Mouse (Mus musculus) gastrocnemius, adult 8-10 months (tissue): Measurements from ENCODE around the gene Elmo3. TPM values are rescaled to one million over a fixed set of nuclear protein-coding genes. Genes with fewer than 3 reads are reported as not detected.
A peak's percentile ranks its signal among the peaks of the same experiment; 100 is the strongest.

ENCODE experiments used
- DNase-seq, 2 experiments: peaks; one replicate each; pipeline ENCODE4 v3.0.0; 2022; ENCODE audit warnings: low spot score in 2 of 2
- total RNA-seq, 4 experiments: library from RNA; stranded (reverse); gene quantifications; 2 replicates each; pipeline ENCODE4 v1.2.4; 2022

Gene Elmo3
- 1 to 10 TPM in 3 of 4 experiments, under 1 TPM in 1; 0.99 to 2.7 (median 1.4) TPM for total RNA-seq

- no peak for DNase-seq
Observed at GRCm38 (mm10) chr8:105305211-105306145, at the start of gene Elmo3. TSS of gene Elmo3 (plus strand) at chr8:105305601.

GRCm38 (mm10) chr8:105257318-105258114 is 47.9 kb upstream of the Elmo3 start:
- no peak for DNase-seq

GRCm38 (mm10) chr8:105258911-105259720 is 46.3 kb upstream of the Elmo3 start:
- DNase-seq: no peak

GRCm38 (mm10) chr8:105259721-105260320 is 45.6 kb upstream of the Elmo3 start:
- DNase-seq: peak in 1 of 2 experiments; percentile 46

GRCm38 (mm10) chr8:105260371-105261099 is 44.9 kb upstream of the Elmo3 start:
- no peak for DNase-seq

- no peak for DNase-seq
Observed at GRCm38 (mm10) chr8:105261326-105261980, 43.9 kb upstream of the Elmo3 start.

GRCm38 (mm10) chr8:105263244-105263912 is 42.0 kb upstream of the Elmo3 start:
- no peak for DNase-seq

GRCm38 (mm10) chr8:105264024-105264982 is 41.1 kb upstream of the Elmo3 start, which contains the start of the genes Tradd and Fbxl8:
TSS of gene Tradd (minus strand) at chr8:105264609.
TSS of gene Fbxl8 (plus strand) at chr8:105264648.
- peak; percentile 52 to 57 for DNase-seq

GRCm38 (mm10) chr8:105265128-105265527 is 40.3 kb upstream of the Elmo3 start:
- DNase-seq: no peak

- DNase-seq: no peak
Observed at GRCm38 (mm10) chr8:105266775-105267174, 38.6 kb upstream of the Elmo3 start.

- DNase-seq: no peak
Observed at GRCm38 (mm10) chr8:105268342-105269074, 36.9 kb upstream of the Elmo3 start.

GRCm38 (mm10) chr8:105269075-105269458 is 36.3 kb upstream of the Elmo3 start:
- no peak for DNase-seq

- peak; percentile 65 to 77 for DNase-seq
Observed at GRCm38 (mm10) chr8:105269461-105269947, 35.9 kb upstream of the Elmo3 start, which contains the start of gene Hsf4. TSS of gene Hsf4 (plus strand) at chr8:105269801.

GRCm38 (mm10) chr8:105270101-105270915 is 35.1 kb upstream of the Elmo3 start:
- DNase-seq: no peak

GRCm38 (mm10) chr8:105270916-105271186 is 34.5 kb upstream of the Elmo3 start:
- no peak for DNase-seq

GRCm38 (mm10) chr8:105275387-105275786 is 30.0 kb upstream of the Elmo3 start:
- no peak for DNase-seq
